Mouse (Mus musculus) forebrain, embryonic 12.5 days (tissue): ENCODE data around the gene Ptms. TPM values are rescaled to one million over a fixed set of nuclear protein-coding genes. Genes with fewer than 3 reads are reported as not detected.

Experiments
- ATAC-seq: fragments of 200-750 bp; cut with Nextera tagmentation; 2 replicates; pipeline ENCODE4 v1.8.0; 2017; ENCODE audit warnings: moderate TSS enrichment; ENCODE audit not compliant: low FRiP score
- H3K27ac ChIP-seq: fragments of 300-500 bp; sonication (generic); 2 replicates; pipeline ENCODE4 v1.5.1; 2016; ENCODE audit warnings: mild to moderate bottlenecking
- H3K27me3 ChIP-seq: fragments of 300-500 bp; sonication (generic); 2 replicates; pipeline ENCODE4 v1.6.1; 2016; ENCODE audit warnings: mild to moderate bottlenecking
- H3K36me3 ChIP-seq: fragments of 300-500 bp; sonication (generic); replicated peaks from 2 replicates; pipeline ENCODE4 v1.6.1; 2016; ENCODE audit warnings: mild to moderate bottlenecking
- H3K4me1 ChIP-seq: fragments of 300-500 bp; sonication (generic); 2 replicates; pipeline ENCODE4 v1.6.1; 2016
- H3K4me2 ChIP-seq: fragments of 300-500 bp; sonication (generic); 2 replicates; pipeline ENCODE4 v1.6.1; 2016; ENCODE audit warnings: mild to moderate bottlenecking, moderate library complexity
- H3K4me3 ChIP-seq: fragments of 300-500 bp; sonication (generic); replicated peaks from 2 replicates; pipeline ENCODE4 v1.5.1; 2016; ENCODE audit warnings: mild to moderate bottlenecking
- H3K9ac ChIP-seq: fragments of 300-500 bp; sonication (generic); 2 replicates; pipeline ENCODE4 v1.6.1; 2016; ENCODE audit warnings: mild to moderate bottlenecking
- H3K9me3 ChIP-seq: fragments of 300-500 bp; sonication (generic); 2 replicates; pipeline ENCODE4 v1.6.1; 2016
- WGBS: fragments of 180-500 bp; shearing (Covaris S2); methylation state at CpG from one replicate; pipeline ENCODE4 v1.1.7; 2016; 5-methylcytosine and 5-hydroxymethylcytosine counted together
- polyA plus RNA-seq: library from polyadenylated mRNA; unstranded; fragments of >200 nt; fragmentation: Nextera tagmentation; extraction: Ambion mirVana; gene quantifications from 2 replicates; pipeline ENCODE4 v1.2.1, GENCODE M21; 2016

The Ptms gene
- polyA plus RNA-seq, 1 experiment from 2014 or later = 526 TPM

DNA sequence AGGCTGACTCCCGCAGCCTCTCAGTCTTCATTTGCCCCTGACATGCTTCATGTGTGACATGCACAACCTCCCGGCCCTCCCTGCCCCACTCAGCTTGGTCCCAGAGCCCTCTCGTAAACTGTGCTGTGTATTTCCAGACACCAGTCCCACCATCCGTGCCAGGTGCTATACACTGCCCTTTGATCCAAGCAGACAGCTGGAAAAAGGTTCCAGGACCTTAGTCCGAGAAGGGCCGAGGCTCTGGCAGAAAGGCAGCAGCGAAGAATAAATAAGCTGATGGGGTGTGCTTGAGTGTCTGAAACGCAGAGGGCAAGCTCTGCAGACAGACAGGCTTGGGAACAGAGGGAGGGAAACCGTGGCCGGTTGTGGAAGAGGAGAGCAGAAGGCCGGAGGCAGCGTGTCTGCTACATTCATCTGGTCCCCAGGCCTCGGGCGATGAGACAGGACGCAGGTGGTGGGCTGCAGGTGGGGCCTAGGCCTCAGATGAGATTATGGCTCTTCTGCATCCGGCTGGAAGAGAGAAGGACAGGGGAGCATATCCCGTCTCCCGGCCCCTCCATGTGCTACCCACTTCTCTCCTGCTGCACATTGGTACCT lies 54.0 kb downstream of the Ptms start:
- Histone ChIP-seq H3K9me3 (no peaks in the 10 kb centered on the region), H3K9ac (peak overlapping the region; percentile 29; the same call in 1 of the 2 replicates), H3K4me2 (no peak overlapping the region), H3K27me3 (peaks cover 10% of the 10 kb centered on the region), H3K4me1 (peaks cover 46% of the 10 kb centered on the region), H3K27ac (no peak overlapping the region), H3K4me3 (no peak overlapping the region), H3K36me3 (no peaks in the 10 kb centered on the region)
- WGBS = 69% methylated on average over 18 of the region's 18 CpGs
- ATAC-seq = no peak

Other genes with a start within 250 kb of the Ptms start
- 194 and 199 TPM in 2 replicates for gene Emg1, start 207.9 kb downstream of the Ptms start, polyA plus RNA-seq
- 330 and 338 TPM in 2 replicates for gene Phb2, start 207.8 kb downstream of the Ptms start, polyA plus RNA-seq
- 5.4 and 6.1 TPM in 2 replicates for gene Ptpn6, start 181.4 kb downstream of the Ptms start, polyA plus RNA-seq
- 550 and 568 TPM in 2 replicates for gene Grcc10, start 178.7 kb downstream of the Ptms start, polyA plus RNA-seq
- gene Gm45234, start 164.1 kb downstream of the Ptms start, polyA plus RNA-seq = not detected in 2 replicates
- gene Atn1, start 163.6 kb downstream of the Ptms start, polyA plus RNA-seq = 17.6 and 19.2 TPM in 2 replicates
- gene Eno2, start 150.4 kb downstream of the Ptms start, polyA plus RNA-seq = 10.5 and 10.6 TPM in 2 replicates
- 3.3 and 4.0 TPM in 2 replicates for gene Lrrc23, start 140.4 kb downstream of the Ptms start, polyA plus RNA-seq
- gene Spsb2, start 111.4 kb downstream of the Ptms start, polyA plus RNA-seq = 4.5 and 7.7 TPM in 2 replicates
- gene Tpi1, start 105.8 kb downstream of the Ptms start, polyA plus RNA-seq = 559 and 592 TPM in 2 replicates
- gene Usp5, start 90.6 kb downstream of the Ptms start, polyA plus RNA-seq = 199 and 221 TPM in 2 replicates
- 233 and 244 TPM in 2 replicates for gene Cdca3, start 90.6 kb downstream of the Ptms start, polyA plus RNA-seq
- 0.67 and 1.1 TPM in 2 replicates for gene Gnb3, start 79.8 kb downstream of the Ptms start, polyA plus RNA-seq
- 15.0 and 19.8 TPM in 2 replicates for gene P3h3, start 62.4 kb downstream of the Ptms start, polyA plus RNA-seq
- 9.9 and 10.2 TPM in 2 replicates for gene Gpr162, start 56.1 kb downstream of the Ptms start, polyA plus RNA-seq
- gene Cd4, start 31.9 kb downstream of the Ptms start, polyA plus RNA-seq = 0.12 and 0.14 TPM in 2 replicates
- gene Lag3, start 8.4 kb downstream of the Ptms start, polyA plus RNA-seq = 2.0 and 3.0 TPM in 2 replicates
- 445 and 449 TPM in 2 replicates for gene Mlf2, start 11.3 kb upstream of the Ptms start, polyA plus RNA-seq
- gene Cops7a, start 45.4 kb upstream of the Ptms start, polyA plus RNA-seq = 104 and 110 TPM in 2 replicates
- gene Pianp, start 76.6 kb upstream of the Ptms start, polyA plus RNA-seq = 6.9 and 8.2 TPM in 2 replicates
- 16.7 and 19.1 TPM in 2 replicates for gene Zfp384, start 89.0 kb upstream of the Ptms start, polyA plus RNA-seq
- 163 and 164 TPM in 2 replicates for gene Ing4, start 119.7 kb upstream of the Ptms start, polyA plus RNA-seq
- gene Acrbp, start 129.6 kb upstream of the Ptms start, polyA plus RNA-seq = 14.7 and 17.7 TPM in 2 replicates
- 0.31 TPM in 1 of 2 replicates, not detected in the other for gene Lpar5, start 147.8 kb upstream of the Ptms start, polyA plus RNA-seq
- gene Chd4, start 175.9 kb upstream of the Ptms start, polyA plus RNA-seq = 120 and 124 TPM in 2 replicates
- gene Nop2, start 211.8 kb upstream of the Ptms start, polyA plus RNA-seq = 62.9 and 63.6 TPM in 2 replicates
- 15.9 and 16.0 TPM in 2 replicates for gene Iffo1, start 225.1 kb upstream of the Ptms start, polyA plus RNA-seq
- gene Gapdh, start 246.4 kb upstream of the Ptms start, polyA plus RNA-seq = 2,231 and 2,319 TPM in 2 replicates